Mouse (Mus musculus) bone marrow, adult 2 months (tissue): ENCODE results near the gene Skp1a. TPM values are rescaled to one million over a fixed set of nuclear protein-coding genes. Genes with fewer than 3 reads are reported as not detected.

Experiments
- H3K27ac ChIP-seq: fragments of 200-500 bp; 2 replicates; pipeline ENCODE4 v1.5.1; 2012; ENCODE audit warnings: low read depth, mild to moderate bottlenecking, control low read depth, inconsistent platforms, low read length; ENCODE audit not compliant: control insufficient read depth, poor library complexity, insufficient read depth
- H3K4me1 ChIP-seq: fragments of 200-500 bp; 2 replicates; pipeline ENCODE4 v1.6.1; 2011; ENCODE audit warnings: low read length; ENCODE audit not compliant: control insufficient read depth, insufficient read depth
- H3K4me3 ChIP-seq: fragments of 200-500 bp; replicated peaks from 2 replicates; pipeline ENCODE3; 2011; ENCODE audit warnings: mild to moderate bottlenecking, low read depth, low read length, control low read depth; ENCODE audit not compliant: control insufficient read depth
- CTCF ChIP-seq: fragments of 200-500 bp; IDR thresholded peaks from 2 replicates; pipeline ENCODE4 v1.5.1; 2011; ENCODE audit warnings: low read length, control low read depth; ENCODE audit not compliant: control insufficient read depth, insufficient read depth
- POLR2A ChIP-seq: fragments of 200-500 bp; IDR thresholded peaks from 2 replicates; pipeline ENCODE4 v1.6.1; 2011; ENCODE audit warnings: low read depth, mild to moderate bottlenecking, control low read depth, low read length, borderline replicate concordance; ENCODE audit not compliant: control insufficient read depth
- WGBS: fragments of 180-500 bp; shearing (Covaris S2); methylation state at CpG from one replicate; pipeline ENCODE4 v1.1.7; 2018; 5-methylcytosine and 5-hydroxymethylcytosine counted together
- polyA plus RNA-seq: library from polyadenylated mRNA; stranded (reverse); fragments of >200 nt; gene quantifications from 2 replicates; pipeline ENCODE4 v1.2.4, GENCODE M21; 2011; ENCODE audit warnings: low replicate concordance; ENCODE audit not compliant: missing spikeins, insufficient read depth, insufficient read length

Gene Skp1a
- polyA plus RNA-seq, 1 experiment: 171 TPM

GRCm38 (mm10) chr11:52261937-52262336 is 30.1 kb downstream of the Skp1a start:
- TF ChIP-seq POLR2A: no peak
- TF ChIP-seq CTCF: peak; percentile 77
- Histone ChIP-seq H3K27ac (no peak overlapping the region), H3K4me3 (no peak overlapping the region), H3K4me1 (peaks cover 3% of the 10 kb centered on the region; the same call in 1 of the 2 replicates)
- 15% methylated on average over 5 of the region's 5 CpGs for WGBS

GRCm38 (mm10) chr11:52262338-52262737 is 30.5 kb downstream of the Skp1a start:
- Histone ChIP-seq H3K4me3 (no peak overlapping the region), H3K27ac (no peak overlapping the region), H3K4me1 (peaks cover 3% of the 10 kb centered on the region; the same call in 1 of the 2 replicates)
- TF ChIP-seq CTCF (no peak), POLR2A (no peak)
- 73% methylated on average over 11 of the region's 11 CpGs for WGBS

GRCm38 (mm10) chr11:52264871-52265270 is 33.1 kb downstream of the Skp1a start:
- Histone ChIP-seq H3K4me3 (no peak overlapping the region), H3K4me1 (peaks cover 3% of the 10 kb centered on the region), H3K27ac (no peak overlapping the region)
- WGBS: 67% methylated on average over 7 of the region's 7 CpGs
- no peak for TF ChIP-seq POLR2A

- Histone ChIP-seq H3K4me3 (no peak overlapping the region), H3K4me1 (peaks cover 3% of the 10 kb centered on the region), H3K27ac (no peak overlapping the region)
- WGBS: 19% methylated on average over 12 of the region's 12 CpGs
- TF ChIP-seq POLR2A: no peak
- TF ChIP-seq CTCF: no peak
Observed at GRCm38 (mm10) chr11:52265616-52266307, 34.0 kb downstream of the Skp1a start.

GRCm38 (mm10) chr11:52267271-52267670 is 35.5 kb downstream of the Skp1a start:
- Histone ChIP-seq H3K4me1 (peaks cover 3% of the 10 kb centered on the region), H3K4me3 (no peak overlapping the region), H3K27ac (no peak overlapping the region)
- TF ChIP-seq POLR2A: no peak
- no peak for TF ChIP-seq CTCF
- WGBS: 66% methylated on average over 5 of the region's 5 CpGs

GRCm38 (mm10) chr11:52268104-52268835 is 36.5 kb downstream of the Skp1a start:
- H3K27ac ChIP-seq: peak overlapping the region; percentile 59
- no peak overlapping the region for H3K4me3 ChIP-seq
- WGBS: 24% methylated on average over 7 of the region's 7 CpGs
- H3K4me1 ChIP-seq: peaks cover 2% of the 10 kb centered on the region
- TF ChIP-seq CTCF (no peak), POLR2A (no peak)

- no peak overlapping the region for H3K4me3 ChIP-seq
- TF ChIP-seq CTCF: no peak
- TF ChIP-seq POLR2A: no peak
- H3K4me1 ChIP-seq: peaks cover 3% of the 10 kb centered on the region
- 80% methylated on average over 6 of the region's 6 CpGs for WGBS
- H3K27ac ChIP-seq: no peak overlapping the region
Observed at GRCm38 (mm10) chr11:52269841-52270240, 38.0 kb downstream of the Skp1a start.

GRCm38 (mm10) chr11:52271765-52272495 is 40.1 kb downstream of the Skp1a start:
- no peak for TF ChIP-seq POLR2A
- TF ChIP-seq CTCF: no peak
- 79% methylated on average over 8 of the region's 8 CpGs for WGBS
- Histone ChIP-seq H3K4me3 (no peak overlapping the region), H3K4me1 (peaks cover 3% of the 10 kb centered on the region), H3K27ac (no peak overlapping the region)
